Mouse (Mus musculus): ENCODE measurements at regions not wholly inside any gene's neighbourhood (a gene's known extent, or its start where the extent isn't known, plus 50 kb on each side); places are given as distances from the start of the nearest gene placed in this dataset.

DNA sequence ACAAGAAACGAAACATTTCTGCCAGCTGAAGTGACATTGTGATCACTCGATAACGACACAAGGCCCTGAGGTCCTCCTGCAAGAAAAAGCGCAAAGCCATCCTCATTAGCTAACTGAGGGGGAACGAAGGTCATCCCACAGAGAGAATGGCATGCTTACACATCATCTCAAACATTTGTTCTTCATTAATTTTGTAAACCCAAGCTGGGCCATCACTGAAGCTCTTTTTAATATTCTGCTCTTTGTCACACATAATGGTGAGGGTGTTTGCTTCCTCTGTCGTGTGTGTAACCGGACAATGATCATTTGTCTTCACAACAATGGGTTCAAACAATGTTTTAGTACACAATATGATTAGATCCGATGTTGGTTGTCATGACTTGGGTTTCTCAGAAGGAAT is 1217.9 kb downstream of the Mat2b start:
- Histone ChIP-seq H3K4me3 (ENCODE audit: low read depth, low read length) (no peak overlapping the region), H3K27me3 (ENCODE audit: insufficient read depth, low read length) (no peaks in the 10 kb centered on the region), H3K36me3 (replicated peaks; ENCODE audit: insufficient read depth, low read length) (no peaks in the 10 kb centered on the region), H3K4me1 (ENCODE audit: insufficient read depth) (no peaks in the 10 kb centered on the region), H3K9ac (replicated peaks) (no peak overlapping the region), H3K9me3 (ENCODE audit: low read length) (no peaks in the 10 kb centered on the region), H3K4me2 (ENCODE audit: low read depth, low read length) (no peak overlapping the region), H3K27ac (ENCODE audit: low read depth) (no peak overlapping the region)
- WGBS (ENCODE audit: insufficient replicate concordance), result 67% methylated on average over 8 of the region's 8 CpGs
- TF ChIP-seq CTCF (IDR thresholded peaks at IDR 0.05; ENCODE audit: low read depth), result no peak
- TF ChIP-seq EP300 (IDR thresholded peaks at IDR 0.05; ENCODE audit: low read depth), result no peak
- ATAC-seq (no peak), DNase-seq (no peak)

DNA sequence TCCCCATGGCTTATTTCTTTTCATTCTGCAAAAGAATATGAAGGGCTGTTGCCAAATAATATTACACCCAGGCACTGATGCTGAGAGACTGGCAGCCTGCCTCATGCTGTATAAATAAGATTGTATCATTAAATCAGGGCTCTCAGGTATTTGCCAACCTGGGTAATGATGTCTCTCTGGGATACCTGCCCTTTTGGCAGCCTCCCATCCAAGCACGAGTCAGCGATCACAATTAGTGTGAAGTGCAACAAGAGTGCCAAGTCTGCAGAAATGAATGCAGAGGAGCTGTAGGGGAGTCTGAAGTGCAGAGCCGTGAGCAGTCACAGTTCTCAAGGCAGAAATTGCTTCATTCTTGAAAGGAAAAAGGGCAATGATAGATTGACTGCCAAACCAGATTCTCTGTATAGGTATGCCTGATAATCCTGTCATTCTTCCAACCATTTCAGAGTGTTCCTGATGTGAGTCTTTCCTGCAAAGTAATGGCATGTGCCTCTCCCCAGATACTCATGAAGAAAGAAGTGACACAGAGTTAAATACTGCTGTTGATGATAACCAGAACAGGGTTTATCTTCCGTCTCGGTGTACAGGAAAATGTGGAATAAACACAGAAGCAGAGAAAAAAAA is 1241.6 kb downstream of the Mat2b start:
- no peaks in the 10 kb centered on the region for H3K9me3 ChIP-seq (ENCODE audit: low read length)
- H3K9ac ChIP-seq (replicated peaks), result no peak overlapping the region

DNA sequence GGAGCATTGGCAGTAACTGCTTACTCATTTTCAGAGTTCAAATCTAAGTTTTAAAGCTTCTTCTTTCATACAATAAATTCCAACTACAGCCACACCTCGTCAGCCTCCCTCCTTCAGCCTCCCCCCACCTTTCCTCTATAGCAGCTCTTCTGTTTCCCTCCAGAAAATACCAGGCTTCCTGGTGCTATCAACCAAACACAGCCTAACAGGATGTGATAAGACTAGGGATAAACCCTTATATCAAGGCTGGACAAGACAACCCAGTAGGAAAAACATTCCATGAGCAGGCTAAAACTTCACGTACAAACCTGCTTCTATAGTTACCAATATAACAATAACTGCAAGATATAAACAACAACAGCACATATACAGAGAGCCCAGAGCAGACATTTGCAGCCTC is 1248.6 kb downstream of the Mat2b start:
- no peak overlapping the region for H3K4me3 ChIP-seq (ENCODE audit: low read depth, low read length)
- H3K27me3 ChIP-seq (ENCODE audit: insufficient read depth, low read length), result no peaks in the 10 kb centered on the region
- ATAC-seq (no peak), DNase-seq (no peak)
- 47% methylated on average over 2 of the region's 2 CpGs for WGBS (ENCODE audit: insufficient replicate concordance)
- no peaks in the 10 kb centered on the region for H3K36me3 ChIP-seq (replicated peaks; ENCODE audit: insufficient read depth, low read length)
- TF ChIP-seq CTCF (IDR thresholded peaks at IDR 0.05; ENCODE audit: low read depth), result no peak
- no peak for TF ChIP-seq EP300 (IDR thresholded peaks at IDR 0.05; ENCODE audit: low read depth)
- no peak overlapping the region for H3K9ac ChIP-seq (replicated peaks)
- H3K4me1 ChIP-seq (ENCODE audit: insufficient read depth), result no peaks in the 10 kb centered on the region
- no peak overlapping the region for H3K27ac ChIP-seq (ENCODE audit: low read depth)
- no peaks in the 10 kb centered on the region for H3K9me3 ChIP-seq (ENCODE audit: low read length)
- no peak overlapping the region for H3K4me2 ChIP-seq (ENCODE audit: low read depth, low read length)

More for the DNA sequence above, 1241.6 kb downstream of the Mat2b start:
- H3K4me1 ChIP-seq (ENCODE audit: insufficient read depth), result no peaks in the 10 kb centered on the region
- no peak overlapping the region for H3K4me2 ChIP-seq (ENCODE audit: low read depth, low read length)
- no peak overlapping the region for H3K4me3 ChIP-seq (ENCODE audit: low read depth, low read length)
- TF ChIP-seq CTCF (IDR thresholded peaks at IDR 0.05; ENCODE audit: low read depth), result no peak
- TF ChIP-seq EP300 (IDR thresholded peaks at IDR 0.05; ENCODE audit: low read depth), result no peak
- ATAC-seq, result no peak
- no peak for DNase-seq
- no peak overlapping the region for H3K27ac ChIP-seq (ENCODE audit: low read depth)
- no peaks in the 10 kb centered on the region for H3K27me3 ChIP-seq (ENCODE audit: insufficient read depth, low read length)
- WGBS (ENCODE audit: insufficient replicate concordance), result 62% methylated on average over 5 of the region's 5 CpGs
- no peaks in the 10 kb centered on the region for H3K36me3 ChIP-seq (replicated peaks; ENCODE audit: insufficient read depth, low read length)

DNA sequence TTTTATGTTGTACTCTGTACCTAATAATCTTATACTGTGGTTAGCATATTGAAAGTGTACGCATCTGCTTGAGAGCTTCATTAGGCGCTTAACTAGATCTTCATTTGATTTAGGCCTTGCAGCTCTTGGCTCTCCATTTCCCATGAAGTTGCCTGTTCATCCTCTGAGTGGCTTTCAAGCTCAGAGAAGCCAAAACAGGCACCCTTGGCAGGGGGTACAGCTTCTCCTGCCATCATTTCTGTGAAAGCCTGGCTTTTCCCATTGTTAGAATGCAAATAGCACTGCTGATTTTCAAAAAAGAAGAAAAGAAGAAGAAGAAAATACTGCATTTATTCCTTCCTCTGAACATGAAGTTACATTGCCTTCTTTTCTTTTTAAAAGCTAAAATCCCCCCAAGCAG is 1283.3 kb downstream of the Mat2b start:
- WGBS (ENCODE audit: insufficient replicate concordance), result 75% methylated on average over 2 of the region's 2 CpGs
- ATAC-seq, result no peak
- no peak overlapping the region for H3K4me3 ChIP-seq (ENCODE audit: low read depth, low read length)

GRCm38 (mm10) chr11:39411182-39411581 is 1283.8 kb downstream of the Mat2b start:
- no peak overlapping the region for H3K9ac ChIP-seq (replicated peaks)
- no peak for ATAC-seq

More for the DNA sequence above, 1283.3 kb downstream of the Mat2b start:
- DNase-seq, result no peak
- H3K4me1 ChIP-seq (ENCODE audit: insufficient read depth), result no peaks in the 10 kb centered on the region
- H3K36me3 ChIP-seq (replicated peaks; ENCODE audit: insufficient read depth, low read length), result no peaks in the 10 kb centered on the region
- H3K9ac ChIP-seq (replicated peaks), result no peak overlapping the region
- TF ChIP-seq CTCF (IDR thresholded peaks at IDR 0.05; ENCODE audit: low read depth) (no peak), EP300 (IDR thresholded peaks at IDR 0.05; ENCODE audit: low read depth) (no peak)
- H3K4me2 ChIP-seq (ENCODE audit: low read depth, low read length), result no peak overlapping the region
- no peak overlapping the region for H3K27ac ChIP-seq (ENCODE audit: low read depth)
- no peaks in the 10 kb centered on the region for H3K27me3 ChIP-seq (ENCODE audit: insufficient read depth, low read length)
- no peaks in the 10 kb centered on the region for H3K9me3 ChIP-seq (ENCODE audit: low read length)

DNA sequence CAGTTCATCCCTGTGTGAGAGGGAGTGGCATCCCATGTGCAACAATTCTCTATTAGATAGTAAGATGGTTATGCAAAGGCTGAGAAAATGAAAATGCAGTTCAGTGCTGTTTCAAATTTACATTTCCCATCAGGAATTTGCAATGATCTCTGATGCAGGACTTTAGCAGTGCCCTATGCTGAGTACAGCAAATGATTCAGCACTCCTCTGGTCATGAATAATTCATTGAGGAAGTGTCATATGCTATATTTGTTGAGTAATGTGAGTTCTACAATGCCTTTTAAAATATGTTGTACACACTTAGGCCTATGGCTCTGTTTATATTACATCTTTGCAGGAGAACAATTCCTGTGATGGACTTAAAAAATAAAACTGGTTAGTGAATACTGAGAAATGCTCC is 1330.2 kb downstream of the Mat2b start:
- H3K27me3 ChIP-seq (ENCODE audit: insufficient read depth, low read length), result no peaks in the 10 kb centered on the region
- ATAC-seq, result no peak
- H3K9ac ChIP-seq (replicated peaks), result no peak overlapping the region
- no peaks in the 10 kb centered on the region for H3K36me3 ChIP-seq (replicated peaks; ENCODE audit: insufficient read depth, low read length)
- TF ChIP-seq EP300 (IDR thresholded peaks at IDR 0.05; ENCODE audit: low read depth), result no peak
- TF ChIP-seq CTCF (IDR thresholded peaks at IDR 0.05; ENCODE audit: low read depth), result no peak
- no peaks in the 10 kb centered on the region for H3K9me3 ChIP-seq (ENCODE audit: low read length)
- no peak for DNase-seq
- no peak overlapping the region for H3K4me2 ChIP-seq (ENCODE audit: low read depth, low read length)
- H3K4me3 ChIP-seq (ENCODE audit: low read depth, low read length), result no peak overlapping the region
- no peak overlapping the region for H3K27ac ChIP-seq (ENCODE audit: low read depth)
- no peaks in the 10 kb centered on the region for H3K4me1 ChIP-seq (ENCODE audit: insufficient read depth)

More at GRCm38 (mm10) chr11:39411182-39411581, 1283.8 kb downstream of the Mat2b start:
- WGBS (ENCODE audit: insufficient replicate concordance), result 75% methylated on average over 2 of the region's 2 CpGs
- no peak overlapping the region for H3K27ac ChIP-seq (ENCODE audit: low read depth)
- H3K4me3 ChIP-seq (ENCODE audit: low read depth, low read length), result no peak overlapping the region
- no peak overlapping the region for H3K4me2 ChIP-seq (ENCODE audit: low read depth, low read length)
- no peak for TF ChIP-seq CTCF (IDR thresholded peaks at IDR 0.05; ENCODE audit: low read depth)
- no peak for TF ChIP-seq EP300 (IDR thresholded peaks at IDR 0.05; ENCODE audit: low read depth)
- no peak for DNase-seq
- no peaks in the 10 kb centered on the region for H3K9me3 ChIP-seq (ENCODE audit: low read length)
- H3K36me3 ChIP-seq (replicated peaks; ENCODE audit: insufficient read depth, low read length), result no peaks in the 10 kb centered on the region
- H3K4me1 ChIP-seq (ENCODE audit: insufficient read depth), result no peaks in the 10 kb centered on the region
- no peaks in the 10 kb centered on the region for H3K27me3 ChIP-seq (ENCODE audit: insufficient read depth, low read length)

GRCm38 (mm10) chr11:39350616-39351015 is 1344.4 kb downstream of the Mat2b start:
- Histone ChIP-seq H3K9ac (replicated peaks) (no peak overlapping the region), H3K9me3 (ENCODE audit: low read length) (no peaks in the 10 kb centered on the region), H3K27me3 (ENCODE audit: insufficient read depth, low read length) (no peaks in the 10 kb centered on the region), H3K4me3 (ENCODE audit: low read depth, low read length) (no peak overlapping the region), H3K36me3 (replicated peaks; ENCODE audit: insufficient read depth, low read length) (no peaks in the 10 kb centered on the region), H3K4me1 (ENCODE audit: insufficient read depth) (no peaks in the 10 kb centered on the region), H3K27ac (ENCODE audit: low read depth) (no peak overlapping the region), H3K4me2 (ENCODE audit: low read depth, low read length) (no peak overlapping the region)
- DNase-seq, result no peak
- ATAC-seq, result no peak
- 36% methylated on average over 1 of the region's 1 CpGs for WGBS (ENCODE audit: insufficient replicate concordance)
- no peak for TF ChIP-seq EP300 (IDR thresholded peaks at IDR 0.05; ENCODE audit: low read depth)
- TF ChIP-seq CTCF (IDR thresholded peaks at IDR 0.05; ENCODE audit: low read depth), result no peak
